Mouse (Mus musculus): ENCODE data around the gene Lect2. TPM values are rescaled to one million over a fixed set of nuclear protein-coding genes. Genes with fewer than 3 reads are reported as not detected.
A peak's percentile ranks its signal among the peaks of the same experiment; 100 is the strongest.

The Lect2 gene
- polyA plus RNA-seq, 1 experiment from 2014 or later, result not detected

GRCm38 (mm10) chr13:56543805-56544204, 4.5 kb downstream of the Lect2 start:
- 95% methylated on average over 9 of the region's 9 CpGs for WGBS (ENCODE audit: missing documents)
- H3K79me2 ChIP-seq (ENCODE audit: inconsistent target), result no peaks in the 10 kb centered on the region
- H3K27ac ChIP-seq, result no peak overlapping the region
- H3K36me3 ChIP-seq (ENCODE audit: inconsistent target), result no peaks in the 10 kb centered on the region
- H3K4me3 ChIP-seq (ENCODE audit: inconsistent target), result no peak overlapping the region

- no peaks in the 10 kb centered on the region for H3K36me3 ChIP-seq (ENCODE audit: inconsistent target)
- 97% methylated on average over 4 of the region's 4 CpGs for WGBS (ENCODE audit: missing documents)
- H3K79me2 ChIP-seq (ENCODE audit: inconsistent target), result no peaks in the 10 kb centered on the region
- H3K4me3 ChIP-seq (ENCODE audit: inconsistent target), result no peak overlapping the region
- H3K27ac ChIP-seq, result no peak overlapping the region
Measured at GRCm38 (mm10) chr13:56539846-56540245, 8.5 kb downstream of the Lect2 start.

GRCm38 (mm10) chr13:56537026-56537425, 11.3 kb downstream of the Lect2 start:
- Histone ChIP-seq H3K27ac (no peak overlapping the region), H3K79me2 (ENCODE audit: inconsistent target) (no peaks in the 10 kb centered on the region), H3K4me3 (ENCODE audit: inconsistent target) (no peak overlapping the region), H3K36me3 (ENCODE audit: inconsistent target) (no peaks in the 10 kb centered on the region)
- WGBS (ENCODE audit: missing documents), result 94% methylated on average over 12 of the region's 12 CpGs

- H3K27ac ChIP-seq, result no peak overlapping the region
- no peak overlapping the region for H3K4me3 ChIP-seq (ENCODE audit: inconsistent target)
- H3K79me2 ChIP-seq (ENCODE audit: inconsistent target), result no peaks in the 10 kb centered on the region
- H3K36me3 ChIP-seq (ENCODE audit: inconsistent target), result no peaks in the 10 kb centered on the region
- WGBS (ENCODE audit: missing documents), result 94% methylated on average over 5 of the region's 5 CpGs
Measured at GRCm38 (mm10) chr13:56535570-56535969, 12.7 kb downstream of the Lect2 start.

- Histone ChIP-seq H3K4me3 (ENCODE audit: inconsistent target) (no peak overlapping the region), H3K36me3 (ENCODE audit: inconsistent target) (no peaks in the 10 kb centered on the region), H3K27ac (no peak overlapping the region), H3K79me2 (ENCODE audit: inconsistent target) (no peaks in the 10 kb centered on the region)
- WGBS (ENCODE audit: missing documents), result 96% methylated on average over 5 of the region's 5 CpGs
Measured at GRCm38 (mm10) chr13:56534931-56535330, 13.4 kb downstream of the Lect2 start.

- H3K27ac ChIP-seq, result no peak overlapping the region
- no peak overlapping the region for H3K4me3 ChIP-seq (ENCODE audit: inconsistent target)
- no peaks in the 10 kb centered on the region for H3K79me2 ChIP-seq (ENCODE audit: inconsistent target)
- WGBS (ENCODE audit: missing documents), result 10% methylated on average over 8 of the region's 8 CpGs
- H3K36me3 ChIP-seq (ENCODE audit: inconsistent target), result no peaks in the 10 kb centered on the region
Measured at GRCm38 (mm10) chr13:56529685-56530084, 18.6 kb downstream of the Lect2 start.

GRCm38 (mm10) chr13:56529031-56529430, 19.3 kb downstream of the Lect2 start:
- WGBS (ENCODE audit: missing documents), result 3% methylated on average over 4 of the region's 4 CpGs
- Histone ChIP-seq H3K36me3 (ENCODE audit: inconsistent target) (no peaks in the 10 kb centered on the region), H3K27ac (no peak overlapping the region), H3K79me2 (ENCODE audit: inconsistent target) (no peaks in the 10 kb centered on the region), H3K4me3 (ENCODE audit: inconsistent target) (no peak overlapping the region)

- Histone ChIP-seq H3K36me3 (ENCODE audit: inconsistent target) (no peaks in the 10 kb centered on the region), H3K27ac (no peak overlapping the region), H3K4me3 (ENCODE audit: inconsistent target) (no peak overlapping the region), H3K79me2 (ENCODE audit: inconsistent target) (no peaks in the 10 kb centered on the region)
- WGBS (ENCODE audit: missing documents), result 91% methylated on average over 10 of the region's 11 CpGs
Measured at GRCm38 (mm10) chr13:56528281-56528680, 20.0 kb downstream of the Lect2 start.

GRCm38 (mm10) chr13:56527846-56528245, 20.5 kb downstream of the Lect2 start:
- H3K4me3 ChIP-seq (ENCODE audit: inconsistent target), result no peak overlapping the region
- no peak overlapping the region for H3K27ac ChIP-seq
- H3K79me2 ChIP-seq (ENCODE audit: inconsistent target), result no peaks in the 10 kb centered on the region
- 97% methylated on average over 7 of the region's 7 CpGs for WGBS (ENCODE audit: missing documents)
- H3K36me3 ChIP-seq (ENCODE audit: inconsistent target), result no peaks in the 10 kb centered on the region

GRCm38 (mm10) chr13:56526871-56527270, 21.4 kb downstream of the Lect2 start:
- WGBS (ENCODE audit: missing documents), result 91% methylated on average over 12 of the region's 12 CpGs
- Histone ChIP-seq H3K27ac (no peak overlapping the region), H3K4me3 (ENCODE audit: inconsistent target) (no peak overlapping the region)

GRCm38 (mm10) chr13:56522821-56523167, 25.5 kb downstream of the Lect2 start:
- H3K27ac ChIP-seq, result no peak overlapping the region
- peak overlapping the region; percentile 41 for H3K4me3 ChIP-seq (ENCODE audit: inconsistent target)
- no peaks in the 10 kb centered on the region for H3K79me2 ChIP-seq (ENCODE audit: inconsistent target)
- 11% methylated on average over 8 of the region's 8 CpGs for WGBS (ENCODE audit: missing documents)
- no peaks in the 10 kb centered on the region for H3K36me3 ChIP-seq (ENCODE audit: inconsistent target)

More at GRCm38 (mm10) chr13:56526871-56527270, 21.4 kb downstream of the Lect2 start:
- H3K79me2 ChIP-seq (ENCODE audit: inconsistent target), result no peaks in the 10 kb centered on the region
- H3K36me3 ChIP-seq (ENCODE audit: inconsistent target), result no peaks in the 10 kb centered on the region

- Histone ChIP-seq H3K4me3 (ENCODE audit: inconsistent target) (peak within 1 kb of the TSS; percentile 41), H3K27ac (no peak within 1 kb of the TSS), H3K36me3 (ENCODE audit: inconsistent target) (no peaks in the 10 kb centered on the region), H3K79me2 (ENCODE audit: inconsistent target) (no peaks in the 10 kb centered on the region)
- WGBS (ENCODE audit: missing documents), result 2% methylated on average over 54 of the region's 56 CpGs
Measured at GRCm38 (mm10) chr13:56522081-56522820, 26.1 kb downstream of the Lect2 start, which contains the start of gene Fbxl21. Gene Fbxl21, plus strand, starts transcription at chr13:56522472.

- H3K4me3 ChIP-seq (ENCODE audit: inconsistent target), result no peak overlapping the region
- 43% methylated on average over 7 of the region's 7 CpGs for WGBS (ENCODE audit: missing documents)
- no peaks in the 10 kb centered on the region for H3K36me3 ChIP-seq (ENCODE audit: inconsistent target)
- H3K79me2 ChIP-seq (ENCODE audit: inconsistent target), result no peaks in the 10 kb centered on the region
- no peak overlapping the region for H3K27ac ChIP-seq
Measured at GRCm38 (mm10) chr13:56516816-56517215, 31.5 kb downstream of the Lect2 start.

GRCm38 (mm10) chr13:56516311-56516710, 32.0 kb downstream of the Lect2 start:
- H3K4me3 ChIP-seq (ENCODE audit: inconsistent target), result no peak overlapping the region
- H3K79me2 ChIP-seq (ENCODE audit: inconsistent target), result no peaks in the 10 kb centered on the region
- H3K36me3 ChIP-seq (ENCODE audit: inconsistent target), result no peaks in the 10 kb centered on the region
- H3K27ac ChIP-seq, result no peak overlapping the region
- WGBS (ENCODE audit: missing documents), result 79% methylated on average over 4 of the region's 4 CpGs

- H3K4me3 ChIP-seq (ENCODE audit: inconsistent target), result no peak overlapping the region
- no peaks in the 10 kb centered on the region for H3K79me2 ChIP-seq (ENCODE audit: inconsistent target)
- no peak overlapping the region for H3K27ac ChIP-seq
- no peaks in the 10 kb centered on the region for H3K36me3 ChIP-seq (ENCODE audit: inconsistent target)
Measured at GRCm38 (mm10) chr13:56513595-56513994, 34.7 kb downstream of the Lect2 start.

- no peaks in the 10 kb centered on the region for H3K36me3 ChIP-seq (ENCODE audit: inconsistent target)
- H3K27ac ChIP-seq, result no peak overlapping the region
- no peaks in the 10 kb centered on the region for H3K79me2 ChIP-seq (ENCODE audit: inconsistent target)
- H3K4me3 ChIP-seq (ENCODE audit: inconsistent target), result no peak overlapping the region
- WGBS (ENCODE audit: missing documents), result 96% methylated on average over 2 of the region's 2 CpGs
Measured at GRCm38 (mm10) chr13:56509796-56510195, 38.5 kb downstream of the Lect2 start.
